Mouse (Mus musculus): Measurements from ENCODE around the gene Gabrr1. TPM values are rescaled to one million over a fixed set of nuclear protein-coding genes. Genes with fewer than 3 reads are reported as not detected.
"Not testable (repeated sequence)": the region's sequence is repeated elsewhere in the genome, so short reads cannot be mapped to it uniquely, and the experiment has no call there.

Gabrr1 gene
- polyA plus RNA-seq (2011; ENCODE audit: insufficient read depth, insufficient read length, low replicate concordance, missing spikeins): 0.65 TPM in 1 of 2 replicates, not detected in the other

DNA sequence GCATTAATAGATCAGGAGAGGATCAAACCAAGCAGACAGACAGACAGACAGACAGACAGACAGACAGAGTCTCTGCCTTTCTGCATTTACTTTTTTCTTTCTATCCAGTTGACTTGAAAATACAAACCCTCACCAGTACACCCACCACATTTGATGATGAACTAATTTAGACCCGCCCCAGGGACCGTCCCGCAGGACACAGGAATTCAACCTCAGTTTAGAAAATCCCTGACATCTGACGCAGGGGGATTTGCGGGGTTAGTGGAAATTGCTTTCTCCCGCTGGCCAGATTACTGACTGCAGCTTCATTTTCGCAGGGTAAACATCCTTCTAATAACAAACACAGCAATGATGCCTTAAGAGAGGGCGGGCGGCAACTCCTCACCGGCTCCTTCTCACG is at the start of gene Gabrr1:
Gabrr1 (plus strand) TSS at position 301 of the 400 bp plus-strand sequence.
- TF ChIP-seq CTCF (IDR thresholded peaks at IDR 0.05; ENCODE audit: control insufficient read depth, insufficient read depth, low read length) (no peak), POLR2A (IDR thresholded peaks at IDR 0.05; ENCODE audit: borderline replicate concordance, control insufficient read depth, low read depth, low read length) (no peak)
- H3K27ac ChIP-seq (ENCODE audit: control insufficient read depth, insufficient read depth, low read depth, low read length, poor library complexity): no peak within 1 kb of the TSS
- H3K4me3 ChIP-seq (replicated peaks; ENCODE audit: control insufficient read depth, low read depth, low read length): no peak within 1 kb of the TSS
- no peaks in the 10 kb centered on the region for H3K4me1 ChIP-seq (ENCODE audit: control insufficient read depth, insufficient read depth, low read length)
- 82% methylated on average over 11 of the region's 11 CpGs for WGBS

DNA sequence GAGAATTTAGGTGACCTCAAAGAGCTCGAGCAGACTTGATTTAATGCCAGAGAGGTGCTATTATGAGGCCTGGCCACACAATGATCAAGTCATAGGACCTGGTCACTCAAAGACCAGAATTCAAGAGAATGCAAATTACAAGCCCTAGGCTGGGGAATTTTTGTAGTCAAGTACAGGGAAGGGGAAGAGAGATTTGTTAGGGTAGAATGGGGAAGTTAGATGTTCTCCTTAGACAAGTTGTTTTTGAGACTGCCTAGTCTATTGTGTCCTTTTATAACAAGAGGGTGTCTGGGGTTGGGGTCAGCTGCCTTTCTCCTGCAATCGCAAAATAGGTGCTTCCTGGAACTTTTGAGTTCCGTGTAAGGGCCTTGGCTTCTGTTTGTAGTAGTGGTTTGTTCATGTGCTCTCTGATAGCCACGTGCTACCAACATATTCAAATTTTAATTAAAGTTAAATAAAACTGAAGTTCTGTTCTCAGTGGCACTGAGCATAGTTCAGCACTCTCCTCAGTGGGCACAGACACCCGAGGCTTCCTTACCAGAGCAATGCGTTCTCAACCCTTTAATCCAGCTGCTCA is 33.1 kb upstream of the Gabrr1 start:
- Histone ChIP-seq H3K27ac (ENCODE audit: control insufficient read depth, insufficient read depth, low read depth, low read length, poor library complexity) (no peak overlapping the region), H3K4me3 (replicated peaks; ENCODE audit: control insufficient read depth, low read depth, low read length) (no peak overlapping the region), H3K4me1 (ENCODE audit: control insufficient read depth, insufficient read depth, low read length) (no peaks in the 10 kb centered on the region; the same call in 1 of the 2 replicates)
- TF ChIP-seq CTCF (IDR thresholded peaks at IDR 0.05; ENCODE audit: control insufficient read depth, insufficient read depth, low read length) (no peak), POLR2A (IDR thresholded peaks at IDR 0.05; ENCODE audit: borderline replicate concordance, control insufficient read depth, low read depth, low read length) (no peak)
- WGBS: 35% methylated on average over 6 of the region's 6 CpGs

DNA sequence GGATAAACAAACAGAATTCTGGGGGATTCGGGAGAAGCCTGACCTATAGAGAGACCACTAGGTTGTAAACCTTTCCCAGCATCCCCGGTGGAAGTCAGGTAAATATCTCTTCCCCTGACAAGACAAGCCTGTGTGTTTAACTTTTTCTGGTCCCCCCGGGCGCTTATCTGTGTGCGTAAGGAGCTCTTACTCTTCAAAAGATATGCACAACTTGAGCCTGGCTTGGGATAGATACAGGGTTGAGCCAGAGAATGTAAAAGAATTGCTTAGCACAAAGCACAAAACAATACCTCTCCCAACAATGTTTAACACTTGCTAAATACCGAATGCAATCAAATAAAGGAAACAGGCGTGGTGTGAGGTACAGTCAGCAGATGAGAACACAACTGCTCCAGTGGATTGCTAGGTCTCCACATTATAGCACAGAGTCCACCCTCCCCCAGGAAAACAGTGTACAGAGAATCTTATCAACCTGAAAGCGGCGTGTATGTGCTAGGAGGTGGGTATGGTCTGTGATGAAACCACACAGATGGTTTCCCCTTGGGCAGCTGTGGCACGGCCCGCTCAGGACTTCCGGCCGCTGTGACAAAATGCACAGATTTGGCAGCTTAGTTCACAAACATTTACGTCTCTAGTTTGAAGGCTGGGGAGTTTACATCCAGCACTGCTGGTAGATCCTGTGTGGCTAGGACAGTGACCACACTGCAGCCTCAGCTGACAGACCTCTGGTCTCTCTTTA is 22.4 kb upstream of the Gabrr1 start:
- TF ChIP-seq POLR2A (IDR thresholded peaks at IDR 0.05; ENCODE audit: borderline replicate concordance, control insufficient read depth, low read depth, low read length) (no peak), CTCF (IDR thresholded peaks at IDR 0.05; ENCODE audit: control insufficient read depth, insufficient read depth, low read length) (no peak)
- Histone ChIP-seq H3K4me3 (replicated peaks; ENCODE audit: control insufficient read depth, low read depth, low read length) (no peak overlapping the region), H3K27ac (ENCODE audit: control insufficient read depth, insufficient read depth, low read depth, low read length, poor library complexity) (no peak overlapping the region), H3K4me1 (ENCODE audit: control insufficient read depth, insufficient read depth, low read length) (no peaks in the 10 kb centered on the region; the same call in 1 of the 2 replicates)
- WGBS: 41% methylated on average over 14 of the region's 14 CpGs

DNA sequence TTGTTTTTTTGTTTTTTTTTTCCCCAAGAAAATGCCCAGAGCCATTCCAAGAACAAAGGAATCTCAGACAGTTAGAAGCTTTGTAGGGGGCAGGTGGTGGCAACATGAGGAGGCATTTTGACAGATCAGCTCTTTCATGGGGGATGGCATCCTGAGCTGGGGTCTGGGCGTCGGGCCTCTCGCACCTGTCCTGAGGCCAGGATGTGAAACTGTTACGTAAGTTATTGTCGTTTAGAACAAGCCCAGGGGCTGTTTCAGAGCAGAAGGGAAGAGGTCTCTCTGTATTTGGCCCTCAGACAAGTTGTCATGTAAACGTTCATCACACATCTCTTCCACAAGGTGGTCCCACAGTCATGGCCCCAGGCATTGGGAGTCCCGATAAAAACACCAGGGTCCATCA is 21.5 kb upstream of the Gabrr1 start:
- 55% methylated on average over 7 of the region's 7 CpGs for WGBS
- H3K27ac ChIP-seq (ENCODE audit: control insufficient read depth, insufficient read depth, low read depth, low read length, poor library complexity): no peak overlapping the region
- no peaks in the 10 kb centered on the region for H3K4me1 ChIP-seq (ENCODE audit: control insufficient read depth, insufficient read depth, low read length)
- no peak overlapping the region for H3K4me3 ChIP-seq (replicated peaks; ENCODE audit: control insufficient read depth, low read depth, low read length)
- TF ChIP-seq POLR2A (IDR thresholded peaks at IDR 0.05; ENCODE audit: borderline replicate concordance, control insufficient read depth, low read depth, low read length) (no peak), CTCF (IDR thresholded peaks at IDR 0.05; ENCODE audit: control insufficient read depth, insufficient read depth, low read length) (no peak)

DNA sequence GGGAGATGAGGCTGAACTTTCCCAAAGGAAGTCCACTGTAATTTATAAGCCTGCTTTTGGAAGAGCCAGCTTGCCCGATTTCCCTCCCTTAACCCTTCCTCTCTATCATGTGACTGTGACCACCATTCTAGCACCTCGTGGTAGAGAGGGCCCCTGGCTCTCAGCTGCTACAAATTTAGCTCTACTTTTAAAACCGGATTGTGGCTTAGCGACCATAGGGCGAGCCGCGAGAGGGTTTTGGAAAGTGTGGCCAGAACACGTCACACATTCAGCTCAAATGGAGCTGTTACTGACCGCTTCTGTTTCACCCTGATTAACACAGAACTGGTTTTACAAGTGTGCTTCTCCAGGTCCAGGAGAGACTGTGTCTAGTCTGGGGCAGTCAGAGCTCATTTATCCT is 21.0 kb upstream of the Gabrr1 start:
- Histone ChIP-seq H3K4me3 (replicated peaks; ENCODE audit: control insufficient read depth, low read depth, low read length) (no peak overlapping the region), H3K4me1 (ENCODE audit: control insufficient read depth, insufficient read depth, low read length) (no peaks in the 10 kb centered on the region), H3K27ac (ENCODE audit: control insufficient read depth, insufficient read depth, low read depth, low read length, poor library complexity) (no peak overlapping the region)
- WGBS: 63% methylated on average over 9 of the region's 9 CpGs
- TF ChIP-seq CTCF (IDR thresholded peaks at IDR 0.05; ENCODE audit: control insufficient read depth, insufficient read depth, low read length) (no peak), POLR2A (IDR thresholded peaks at IDR 0.05; ENCODE audit: borderline replicate concordance, control insufficient read depth, low read depth, low read length) (no peak)

DNA sequence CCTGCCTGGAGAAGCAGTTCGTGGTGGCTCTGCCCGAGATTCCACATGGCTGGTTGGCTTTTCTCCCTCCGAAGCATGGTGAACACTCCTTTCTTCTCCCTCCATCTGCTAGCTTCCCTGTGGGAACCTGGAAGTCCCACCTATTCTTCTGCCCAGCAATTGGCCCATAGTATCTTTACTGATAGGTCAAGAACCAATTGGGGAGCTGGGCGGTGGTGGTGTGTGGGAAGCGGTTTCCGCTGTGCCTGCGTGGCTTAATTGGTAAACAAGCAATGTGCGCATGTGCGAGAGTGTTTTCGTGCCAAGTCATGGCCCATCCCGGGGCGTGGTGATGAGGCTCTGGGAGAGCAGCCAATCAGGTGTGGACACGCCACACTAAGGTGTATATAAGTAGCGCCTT is 19.5 kb upstream of the Gabrr1 start:
- WGBS: 80% methylated on average over 13 of the region's 14 CpGs
- H3K4me3 ChIP-seq (replicated peaks; ENCODE audit: control insufficient read depth, low read depth, low read length); H3K27ac ChIP-seq (ENCODE audit: control insufficient read depth, insufficient read depth, low read depth, low read length, poor library complexity); H3K4me1 ChIP-seq (ENCODE audit: control insufficient read depth, insufficient read depth, low read length): not testable (repeated sequence)

DNA sequence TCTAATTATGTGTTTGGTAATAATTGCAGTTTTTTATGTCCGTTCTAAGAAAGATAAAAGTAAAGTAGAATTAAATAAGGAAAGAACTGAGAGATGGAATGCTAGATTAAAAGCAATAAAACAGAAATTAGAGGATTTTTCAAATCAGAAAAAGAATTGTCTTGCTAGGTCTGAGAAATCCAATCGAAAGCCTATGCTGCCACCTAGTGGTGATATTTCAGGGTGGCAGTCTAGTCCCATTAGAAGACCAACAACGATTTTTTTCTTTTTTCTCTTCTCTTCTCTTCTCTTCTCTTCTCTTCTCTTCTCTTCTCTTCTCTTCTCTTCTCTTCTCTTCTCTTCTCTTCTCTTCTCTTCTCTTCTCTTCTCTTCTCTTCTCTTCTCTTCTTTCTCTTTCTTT is 13.2 kb upstream of the Gabrr1 start:
- 4% methylated on average over 3 of the region's 3 CpGs for WGBS
- not testable (repeated sequence) for H3K4me1 ChIP-seq (ENCODE audit: control insufficient read depth, insufficient read depth, low read length); H3K27ac ChIP-seq (ENCODE audit: control insufficient read depth, insufficient read depth, low read depth, low read length, poor library complexity); H3K4me3 ChIP-seq (replicated peaks; ENCODE audit: control insufficient read depth, low read depth, low read length)
- TF ChIP-seq CTCF (IDR thresholded peaks at IDR 0.05; ENCODE audit: control insufficient read depth, insufficient read depth, low read length): peak; percentile 46; the same call in 1 of the 2 replicates

DNA sequence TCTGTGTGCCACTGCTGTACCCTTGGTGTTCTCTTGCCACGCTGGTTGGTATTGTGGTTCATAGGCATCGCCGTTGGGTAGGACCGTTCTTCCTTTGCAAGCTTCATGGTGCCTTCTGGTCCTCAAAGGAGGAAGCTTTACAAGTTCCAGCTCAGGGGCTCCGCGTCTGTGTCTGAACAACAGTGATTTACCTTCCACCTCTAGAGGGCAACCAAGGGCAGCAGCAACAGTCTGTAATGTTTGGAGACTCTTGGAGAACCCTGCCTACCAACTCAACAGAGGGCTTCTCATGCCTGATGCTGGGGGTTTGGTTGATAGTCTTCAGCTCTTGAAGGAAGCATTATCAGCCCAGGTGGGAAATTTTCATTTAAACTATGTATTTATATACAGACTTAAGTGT is 7.8 kb upstream of the Gabrr1 start:
- TF ChIP-seq CTCF (IDR thresholded peaks at IDR 0.05; ENCODE audit: control insufficient read depth, insufficient read depth, low read length) (peak; percentile 44), POLR2A (IDR thresholded peaks at IDR 0.05; ENCODE audit: borderline replicate concordance, control insufficient read depth, low read depth, low read length) (no peak)
- Histone ChIP-seq H3K27ac (ENCODE audit: control insufficient read depth, insufficient read depth, low read depth, low read length, poor library complexity) (no peak overlapping the region), H3K4me1 (ENCODE audit: control insufficient read depth, insufficient read depth, low read length) (no peaks in the 10 kb centered on the region), H3K4me3 (replicated peaks; ENCODE audit: control insufficient read depth, low read depth, low read length) (no peak overlapping the region)
- 10% methylated on average over 6 of the region's 6 CpGs for WGBS

Measured in bone marrow, adult 2 months (tissue).